Mouse (Mus musculus) heart, embryonic 13.5 days (tissue): ENCODE results near the gene Cela3a. TPM values are rescaled to one million over a fixed set of nuclear protein-coding genes. Genes with fewer than 3 reads are reported as not detected.
"Not testable (repeated sequence)": the region's sequence is repeated elsewhere in the genome, so short reads cannot be mapped to it uniquely, and the experiment has no call there.

Source experiments
- ATAC-seq: fragments of 200-750 bp; cut with Nextera tagmentation; 2 replicates; pipeline ENCODE4 v1.8.0; 2017; ENCODE audit warnings: moderate TSS enrichment; ENCODE audit not compliant: insufficient number of reproducible peaks, low FRiP score, low TSS enrichment; ENCODE audit errors: extremely low read depth
- H3K27ac ChIP-seq: fragments of 300-500 bp; sonication (generic); replicated peaks from 2 replicates; pipeline ENCODE4 v1.5.1; 2015; ENCODE audit warnings: moderate library complexity, mild to moderate bottlenecking, inconsistent platforms
- H3K27me3 ChIP-seq: fragments of 300-500 bp; sonication (generic); replicated peaks from 2 replicates; pipeline ENCODE4 v1.6.1; 2015; ENCODE audit warnings: mild to moderate bottlenecking, inconsistent platforms
- H3K36me3 ChIP-seq: fragments of 300-500 bp; sonication (generic); 2 replicates; pipeline ENCODE4 v1.6.1; 2015; ENCODE audit warnings: mild to moderate bottlenecking, inconsistent platforms
- H3K4me1 ChIP-seq: fragments of 300-500 bp; sonication (generic); 2 replicates; pipeline ENCODE4 v1.6.1; 2015; ENCODE audit warnings: inconsistent platforms
- H3K4me2 ChIP-seq: fragments of 300-500 bp; sonication (generic); 2 replicates; pipeline ENCODE4 v1.6.1; 2015; ENCODE audit warnings: inconsistent platforms, mild to moderate bottlenecking, moderate library complexity
- H3K4me3 ChIP-seq: fragments of 300-500 bp; sonication (generic); 2 replicates; pipeline ENCODE4 v1.5.1; 2015; ENCODE audit warnings: moderate library complexity, mild to moderate bottlenecking, inconsistent platforms
- H3K9ac ChIP-seq: fragments of 300-500 bp; sonication (generic); 2 replicates; pipeline ENCODE4 v1.6.1; 2015; ENCODE audit warnings: inconsistent platforms, mild to moderate bottlenecking, moderate library complexity
- H3K9me3 ChIP-seq: fragments of 300-500 bp; sonication (generic); 2 replicates; pipeline ENCODE4 v1.6.1; 2016; ENCODE audit warnings: inconsistent platforms
- WGBS: fragments of 180-500 bp; shearing (Covaris S2); methylation state at CpG from one replicate; pipeline ENCODE4 v1.1.7; 2015; ENCODE audit warnings: mixed read lengths; 5-methylcytosine and 5-hydroxymethylcytosine counted together
- polyA plus RNA-seq: library from polyadenylated mRNA; unstranded; fragments of >200 nt; fragmentation: Nextera tagmentation; extraction: Ambion mirVana; gene quantifications from 2 replicates; pipeline ENCODE4 v1.2.1, GENCODE M21; 2015

The Cela3a gene
- polyA plus RNA-seq, 1 experiment from 2014 or later, result not detected

DNA sequence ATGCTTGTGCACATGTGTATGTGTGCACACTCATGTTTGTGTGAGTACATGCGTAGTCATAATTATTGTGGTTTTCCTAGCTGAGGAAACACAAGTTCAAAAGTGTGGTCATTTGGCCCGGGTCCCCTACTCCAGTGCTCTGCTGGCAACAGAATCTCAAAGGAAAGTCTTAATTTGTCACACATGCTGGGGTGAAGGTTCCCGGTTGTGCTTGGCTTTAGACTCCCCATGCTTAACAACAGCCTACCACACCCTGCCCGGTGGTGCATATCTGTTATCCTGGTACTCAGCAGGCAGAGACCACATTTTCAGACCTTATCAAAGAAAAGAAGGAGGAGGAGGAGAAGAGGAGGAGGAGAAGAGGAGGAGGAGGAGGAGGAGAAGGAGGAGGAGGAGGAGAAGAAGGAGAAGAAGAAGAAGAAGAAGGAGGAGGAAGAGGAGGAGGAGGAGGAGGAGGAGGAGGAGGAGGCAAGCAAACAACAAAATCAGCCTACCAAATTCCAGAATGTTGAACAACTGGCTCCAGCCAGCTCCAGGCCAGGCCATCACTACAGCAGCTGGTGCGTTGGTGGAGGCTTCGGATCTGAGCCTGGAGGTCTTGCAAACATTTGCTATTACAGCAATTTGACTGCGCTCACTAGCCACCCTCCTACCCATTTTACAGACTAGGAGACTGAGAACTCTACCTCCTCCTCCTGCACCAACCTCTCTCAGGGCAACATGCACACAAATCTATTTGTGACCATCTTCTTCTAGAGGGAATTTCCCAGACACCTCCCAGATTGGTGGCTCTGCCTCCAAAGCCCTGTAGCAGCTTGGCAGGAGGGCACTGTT lies 38.0 kb upstream of the Cela3a start:
- no peaks in the 10 kb centered on the region for H3K9me3 ChIP-seq
- no peaks in the 10 kb centered on the region for H3K36me3 ChIP-seq
- no peak overlapping the region; the same call in 1 of the 2 replicates for H3K4me2 ChIP-seq
- H3K4me3 ChIP-seq, result no peak overlapping the region
- no peak overlapping the region for H3K9ac ChIP-seq
- ATAC-seq, result no peak
- peak overlapping the region; percentile 59 for H3K27ac ChIP-seq
- WGBS, result 52% methylated on average over 7 of the region's 7 CpGs
- peaks cover 28% of the 10 kb centered on the region for H3K4me1 ChIP-seq
- no peaks in the 10 kb centered on the region for H3K27me3 ChIP-seq

DNA sequence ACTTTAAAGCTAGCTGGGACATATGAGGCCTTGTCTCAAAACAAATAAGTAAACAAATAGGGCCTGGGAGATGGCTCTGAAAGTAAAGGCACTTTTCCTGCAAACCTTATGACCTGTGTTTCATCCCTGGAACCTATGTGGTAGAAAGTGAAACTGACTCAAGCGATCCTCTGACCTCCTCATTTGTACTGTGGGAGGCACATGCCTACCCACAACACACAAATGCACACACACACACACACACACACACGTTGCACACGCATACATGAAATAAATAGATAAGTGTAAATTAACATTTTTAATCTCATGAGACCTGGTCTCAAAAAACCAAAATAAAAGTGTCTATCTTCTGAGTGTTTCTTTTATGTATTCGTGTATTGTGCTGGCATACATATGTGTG lies 36.3 kb upstream of the Cela3a start:
- WGBS, result 84% methylated on average over 4 of the region's 4 CpGs
- no peaks in the 10 kb centered on the region for H3K27me3 ChIP-seq
- H3K27ac ChIP-seq, result no peak overlapping the region
- H3K4me2 ChIP-seq, result no peak overlapping the region
- no peak overlapping the region for H3K9ac ChIP-seq
- H3K4me3 ChIP-seq, result no peak overlapping the region
- no peak for ATAC-seq
- peaks cover 28% of the 10 kb centered on the region for H3K4me1 ChIP-seq
- H3K36me3 ChIP-seq, result no peaks in the 10 kb centered on the region
- H3K9me3 ChIP-seq, result 0 out of 2 replicates have a peak, but pooled peaks cover 4% of the 10 kb centered on the region

DNA sequence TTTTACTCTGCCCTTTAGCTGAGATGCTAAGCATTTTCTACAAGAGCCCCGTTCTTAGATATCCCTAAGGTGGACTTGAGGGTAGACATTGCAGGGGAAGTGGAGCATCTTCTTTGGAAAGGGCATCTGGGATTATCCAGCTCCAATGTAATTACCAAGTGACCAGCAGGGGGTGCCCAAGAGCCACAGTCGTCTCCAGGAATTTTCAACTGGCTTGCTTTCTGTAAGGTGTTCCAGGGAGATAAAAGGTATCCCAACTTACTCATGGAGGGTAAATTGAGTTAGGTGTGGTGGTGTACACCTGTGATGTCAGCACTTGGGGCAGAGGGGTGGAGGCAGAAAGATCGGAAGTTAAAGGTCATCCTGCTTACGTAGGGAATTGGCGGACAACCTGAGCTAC lies 34.0 kb upstream of the Cela3a start:
- H3K9me3 ChIP-seq, result 0 out of 2 replicates have a peak, but pooled peaks cover 4% of the 10 kb centered on the region
- 22% methylated on average over 5 of the region's 5 CpGs for WGBS
- peak overlapping the region; percentile 47; the same call in 1 of the 2 replicates for H3K4me2 ChIP-seq
- no peak overlapping the region for H3K4me3 ChIP-seq
- H3K27ac ChIP-seq, result no peak overlapping the region
- ATAC-seq, result no peak
- no peak overlapping the region for H3K9ac ChIP-seq
- peaks cover 13% of the 10 kb centered on the region for H3K4me1 ChIP-seq
- no peaks in the 10 kb centered on the region for H3K27me3 ChIP-seq
- no peaks in the 10 kb centered on the region for H3K36me3 ChIP-seq

DNA sequence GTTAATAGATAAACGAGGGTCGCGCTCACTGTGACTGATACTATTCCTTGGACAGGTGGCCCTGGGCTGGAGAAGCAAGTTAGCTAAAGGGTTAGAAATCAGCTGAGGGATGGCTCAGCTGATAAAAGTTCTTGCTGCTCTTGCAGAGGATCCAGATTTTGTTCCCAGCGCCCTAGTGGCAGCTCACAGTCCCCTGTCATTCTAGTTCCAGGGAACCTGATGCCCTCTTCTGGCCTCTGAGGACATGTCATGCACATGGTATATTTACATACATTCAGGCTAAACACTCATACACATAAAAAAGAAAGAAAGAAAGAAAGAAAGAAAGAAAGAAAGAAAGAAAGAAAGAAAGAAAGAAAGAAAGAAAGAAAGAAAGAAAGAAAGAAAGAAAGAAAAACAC lies 31.7 kb upstream of the Cela3a start:
- Histone ChIP-seq H3K4me3 (no peak overlapping the region), H3K4me1 (peaks cover 7% of the 10 kb centered on the region; the same call in 1 of the 2 replicates), H3K27ac (no peak overlapping the region), H3K36me3 (no peaks in the 10 kb centered on the region), H3K27me3 (no peaks in the 10 kb centered on the region), H3K9ac (no peak overlapping the region), H3K9me3 (0 out of 2 replicates have a peak, but pooled peaks cover 4% of the 10 kb centered on the region), H3K4me2 (no peak overlapping the region)
- WGBS, result 80% methylated on average over 4 of the region's 4 CpGs
- no peak for ATAC-seq

DNA sequence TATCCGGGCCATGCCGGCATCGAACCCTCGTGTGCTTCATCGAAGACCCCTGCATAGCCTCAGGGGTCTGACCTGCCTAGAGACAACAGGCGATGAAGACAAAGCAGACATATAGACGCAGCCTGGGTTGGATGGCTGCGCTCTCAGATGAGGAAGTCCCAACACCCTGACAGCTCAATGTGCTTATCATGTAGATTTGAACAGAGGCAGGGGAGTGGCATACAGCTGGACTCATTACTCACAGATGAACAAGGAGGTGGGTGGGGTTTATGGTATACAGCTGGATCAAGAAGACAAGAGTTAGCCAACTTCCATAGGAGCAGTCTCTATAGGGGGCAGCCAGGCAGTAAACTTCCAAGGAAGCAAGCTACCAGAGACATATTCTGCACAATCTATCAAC lies 29.3 kb upstream of the Cela3a start:
- Histone ChIP-seq H3K9me3 (0 out of 2 replicates have a peak, but pooled peaks cover 4% of the 10 kb centered on the region), H3K27ac (no peak overlapping the region), H3K4me1 (peaks cover 6% of the 10 kb centered on the region; the same call in 1 of the 2 replicates), H3K4me3 (no peak overlapping the region), H3K36me3 (no peaks in the 10 kb centered on the region), H3K4me2 (no peak overlapping the region), H3K9ac (no peak overlapping the region), H3K27me3 (no peaks in the 10 kb centered on the region)
- no peak for ATAC-seq
- 70% methylated on average over 8 of the region's 8 CpGs for WGBS

DNA sequence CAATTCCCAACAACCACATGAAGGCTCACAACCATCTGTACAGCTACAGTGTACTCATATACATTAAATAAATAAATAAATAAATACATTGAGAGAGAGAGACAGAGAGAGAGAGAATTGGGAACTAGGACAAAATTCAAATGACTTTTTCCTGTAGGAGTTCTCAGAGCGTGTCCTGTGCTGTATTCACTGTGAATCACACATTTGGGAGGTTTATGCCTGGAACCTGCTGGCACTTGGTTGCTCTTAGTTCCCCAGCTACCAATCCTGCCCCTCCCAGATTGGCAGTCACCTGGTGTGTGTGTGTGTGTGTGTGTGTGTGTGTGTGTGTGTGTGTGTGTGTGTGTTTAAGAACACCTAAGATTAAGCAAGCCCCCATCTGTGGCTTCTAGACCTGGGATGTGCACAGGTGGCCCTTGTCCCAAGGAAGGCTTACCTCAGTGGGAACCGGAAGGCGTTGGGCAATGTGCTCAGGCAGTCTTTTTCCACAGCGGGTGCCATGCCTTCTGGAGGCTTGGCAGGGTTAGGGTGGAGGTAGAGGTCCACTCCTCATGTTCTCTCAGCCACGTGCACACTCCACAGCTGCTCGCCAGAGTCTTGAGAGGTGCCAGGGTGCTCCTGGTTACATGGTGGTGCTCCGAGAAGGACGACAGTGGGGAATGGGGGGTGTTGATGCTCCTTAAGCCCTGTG lies 27.5 kb upstream of the Cela3a start:
- Histone ChIP-seq H3K4me3 (no peak overlapping the region), H3K27ac (no peak overlapping the region)
- WGBS, result 91% methylated on average over 8 of the region's 8 CpGs

DNA sequence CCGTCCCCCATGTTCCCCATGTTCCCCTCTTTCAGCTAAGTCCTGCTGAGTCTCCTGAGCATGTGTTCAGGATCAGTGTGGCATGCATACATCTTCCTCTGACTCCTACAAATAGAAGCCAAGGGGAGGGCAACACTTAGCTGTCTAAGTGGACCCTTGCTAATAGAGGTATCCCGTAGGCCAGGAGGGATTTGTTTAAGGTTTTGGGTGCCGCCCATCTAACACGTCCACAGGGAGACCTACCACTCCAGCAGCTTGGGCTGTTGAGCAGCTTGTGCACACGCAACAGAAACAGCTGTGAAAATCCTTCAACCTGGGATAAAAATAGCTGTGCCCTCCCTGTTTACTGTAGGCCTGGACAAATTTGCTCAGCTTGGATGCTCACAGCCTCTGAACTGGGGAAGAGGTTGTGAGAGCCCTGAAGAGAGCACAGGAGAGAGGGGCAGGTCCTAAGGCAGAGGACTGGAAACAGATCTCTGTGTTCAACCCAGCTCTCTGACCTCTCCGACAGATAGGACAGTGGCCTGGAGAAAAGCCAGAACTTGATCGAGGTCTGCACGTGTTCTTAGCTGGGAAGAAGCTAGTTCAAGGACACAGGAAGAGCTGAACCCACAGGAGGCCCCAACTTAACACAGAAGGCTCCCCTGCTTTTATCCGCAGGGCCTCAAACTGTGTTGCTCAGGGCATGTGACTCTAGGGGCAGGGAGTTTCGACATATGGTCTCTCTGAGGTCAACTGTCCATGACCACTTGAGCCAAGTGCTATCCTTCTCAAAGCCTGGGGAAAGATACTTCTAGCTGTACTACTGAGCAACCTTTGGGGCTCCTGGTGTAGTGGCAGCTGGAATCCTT lies 23.3 kb upstream of the Cela3a start:
- not testable (repeated sequence) for H3K4me2 ChIP-seq, H3K4me1 ChIP-seq, H3K27me3 ChIP-seq, ATAC-seq, H3K9ac ChIP-seq, H3K4me3 ChIP-seq, H3K9me3 ChIP-seq, H3K36me3 ChIP-seq
- H3K27ac ChIP-seq, result peak overlapping the region; percentile 51
- 43% methylated on average over 10 of the region's 10 CpGs for WGBS

More for the DNA sequence above, 27.5 kb upstream of the Cela3a start:
- Histone ChIP-seq H3K9ac (no peak overlapping the region), H3K4me2 (no peak overlapping the region), H3K9me3 (0 out of 2 replicates have a peak, but pooled peaks cover 4% of the 10 kb centered on the region), H3K27me3 (no peaks in the 10 kb centered on the region), H3K36me3 (no peaks in the 10 kb centered on the region), H3K4me1 (peaks cover 8% of the 10 kb centered on the region; the same call in 1 of the 2 replicates)
- ATAC-seq, result no peak

DNA sequence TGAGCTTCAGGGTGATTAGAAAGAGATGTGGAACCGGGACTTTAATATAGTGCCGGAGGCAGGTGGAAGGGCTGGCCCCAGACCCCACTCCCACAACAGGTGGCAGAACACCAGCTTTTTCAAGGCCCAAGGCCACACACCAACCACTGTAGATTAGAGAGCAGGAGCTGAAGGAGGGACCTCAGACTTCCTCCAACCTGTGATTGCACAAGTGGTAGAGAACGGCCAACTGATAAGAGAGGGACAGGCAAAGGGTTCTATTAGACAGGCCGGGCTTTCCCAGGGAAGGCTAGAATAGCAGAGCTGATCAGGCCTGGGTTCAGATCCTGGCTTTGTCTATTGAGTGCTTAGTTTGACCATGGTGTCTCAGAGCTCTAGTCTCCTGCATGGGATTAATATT lies 20.9 kb upstream of the Cela3a start, which contains the start of gene Cela3b:
Gene Cela3b, minus strand, starts transcription at position 39 of the 400 bp plus-strand sequence.
- Histone ChIP-seq H3K4me3 (no peak within 1 kb of the TSS), H3K27ac (no peak within 1 kb of the TSS), H3K4me2 (no peak within 1 kb of the TSS), H3K27me3 (no peaks in the 10 kb centered on the region), H3K36me3 (no peaks in the 10 kb centered on the region), H3K9me3 (no peaks in the 10 kb centered on the region), H3K4me1 (peaks cover 4% of the 10 kb centered on the region; the same call in 1 of the 2 replicates), H3K9ac (no peak within 1 kb of the TSS)
- 47% methylated on average over 4 of the region's 4 CpGs for WGBS
- ATAC-seq, result no peak

DNA sequence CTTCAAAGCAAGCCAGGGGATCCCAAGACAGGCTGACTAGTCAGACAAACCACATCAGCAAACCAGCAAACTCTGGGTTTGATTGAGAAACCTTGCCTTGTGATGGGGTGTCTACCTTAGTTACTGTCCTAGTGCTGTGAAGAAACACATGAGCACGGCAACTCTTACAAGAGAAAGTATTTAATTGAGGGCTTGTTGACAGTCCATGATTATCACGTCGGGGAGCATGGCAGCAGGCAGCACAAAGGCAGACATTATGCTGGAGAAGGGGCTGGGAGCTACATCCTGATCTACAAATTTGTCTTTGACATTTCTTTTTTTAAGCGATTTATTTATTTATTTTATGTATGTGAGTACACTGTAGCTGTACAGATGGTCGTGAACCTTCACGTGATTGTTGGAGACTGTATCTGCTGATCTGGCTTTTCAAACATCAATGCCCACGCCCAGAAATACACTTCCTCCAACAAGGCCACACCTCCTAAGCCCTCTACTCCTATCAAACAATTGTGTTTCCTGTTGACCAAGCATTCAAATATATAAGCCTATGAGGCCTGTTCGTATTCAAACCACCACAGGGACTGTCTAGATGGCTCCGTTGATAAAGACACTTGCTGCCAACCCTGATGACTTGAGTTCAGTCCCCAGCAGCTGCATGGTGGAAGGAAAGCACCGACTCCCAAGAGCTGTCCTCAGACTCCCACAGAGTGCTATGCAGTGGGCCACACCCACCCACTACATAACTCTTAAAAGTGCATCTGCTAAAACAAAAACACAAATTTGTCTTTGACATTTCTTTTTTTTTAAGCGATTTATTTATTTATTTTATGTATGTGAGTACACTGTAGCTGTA lies 8.3 kb upstream of the Cela3a start:
- H3K27ac ChIP-seq, result no peak overlapping the region
- H3K27me3 ChIP-seq, result no peaks in the 10 kb centered on the region
- H3K9me3 ChIP-seq, result no peaks in the 10 kb centered on the region
- no peaks in the 10 kb centered on the region for H3K36me3 ChIP-seq
- no peaks in the 10 kb centered on the region; the same call in 1 of the 2 replicates for H3K4me1 ChIP-seq
- no peak for ATAC-seq
- WGBS, result 56% methylated on average over 11 of the region's 11 CpGs
- H3K9ac ChIP-seq, result no peak overlapping the region
- H3K4me2 ChIP-seq, result no peak overlapping the region
- no peak overlapping the region for H3K4me3 ChIP-seq

DNA sequence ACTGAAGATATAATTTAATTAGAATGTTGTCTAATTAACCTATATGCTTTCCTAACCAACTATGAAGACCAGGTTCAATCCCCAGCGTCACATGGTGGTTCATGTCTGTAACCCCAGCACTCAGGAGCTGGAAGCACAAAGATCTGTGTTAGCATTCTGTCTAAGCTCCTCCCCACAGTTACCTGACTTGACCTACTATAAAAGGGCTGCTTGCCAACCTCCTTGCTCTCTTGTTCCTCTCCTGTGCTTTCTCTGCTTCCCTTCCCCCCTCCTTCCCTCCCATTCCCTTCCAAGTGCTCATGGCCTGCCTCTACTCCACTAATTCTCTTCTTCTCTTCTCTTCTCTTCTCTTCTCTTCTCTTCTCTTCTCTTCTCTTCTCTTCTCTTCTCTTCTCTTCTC lies 5.3 kb upstream of the Cela3a start:
- no peaks in the 10 kb centered on the region for H3K27me3 ChIP-seq
- WGBS, result 65% methylated on average over 1 of the region's 1 CpGs
- H3K4me3 ChIP-seq, result no peak overlapping the region
- ATAC-seq, result no peak
- no peaks in the 10 kb centered on the region for H3K9me3 ChIP-seq
- no peak overlapping the region for H3K27ac ChIP-seq
- no peak overlapping the region for H3K4me2 ChIP-seq
- H3K36me3 ChIP-seq, result no peaks in the 10 kb centered on the region
- H3K9ac ChIP-seq, result no peak overlapping the region
- peaks cover 7% of the 10 kb centered on the region; the same call in 1 of the 2 replicates for H3K4me1 ChIP-seq
